Mouse (Mus musculus) liver, adult 2 months (tissue): ENCODE results near the gene Crtc1. TPM values are rescaled to one million over a fixed set of nuclear protein-coding genes. Genes with fewer than 3 reads are reported as not detected.

Experiments
- DNase-seq: peaks from one replicate; pipeline ENCODE4 v3.0.0-alpha.2; 2011; ENCODE audit warnings: low read depth, low spot score; ENCODE audit errors: extremely low read depth
- H3K27ac ChIP-seq: fragments of 200-500 bp; replicated peaks from 2 replicates; pipeline ENCODE4 v1.5.1; 2012; ENCODE audit warnings: low read depth, mild to moderate bottlenecking, control low read depth, inconsistent platforms, low read length; ENCODE audit not compliant: insufficient read depth
- H3K27me3 ChIP-seq: fragments of 200-500 bp; 2 replicates; pipeline ENCODE4 v1.6.1; 2012; ENCODE audit warnings: mild to moderate bottlenecking, moderate library complexity, low read length, inconsistent platforms; ENCODE audit not compliant: control insufficient read depth, insufficient read depth
- H3K36me3 ChIP-seq: fragments of 200-500 bp; 2 replicates; pipeline ENCODE4 v1.6.1; 2012; ENCODE audit warnings: low read length, inconsistent platforms; ENCODE audit not compliant: control insufficient read depth, insufficient read depth
- H3K4me1 ChIP-seq: fragments of 200-500 bp; 2 replicates; pipeline ENCODE4 v1.6.1; 2011; ENCODE audit warnings: low read length; ENCODE audit not compliant: control insufficient read depth, insufficient read depth
- H3K4me3 ChIP-seq: fragments of 200-500 bp; 2 replicates; pipeline ENCODE4 v1.5.1; 2011; ENCODE audit warnings: low read depth, mild to moderate bottlenecking, control low read depth, low read length, moderate library complexity; ENCODE audit not compliant: insufficient read depth
- H3K79me2 ChIP-seq: fragments of 200-500 bp; 2 replicates; pipeline ENCODE4 v1.6.1; 2012; ENCODE audit warnings: inconsistent platforms, mild to moderate bottlenecking, low read length, moderate library complexity; ENCODE audit not compliant: control insufficient read depth, insufficient read depth
- H3K9ac ChIP-seq: fragments of 200-500 bp; 2 replicates; pipeline ENCODE4 v1.6.1; 2012; ENCODE audit warnings: low read depth, mild to moderate bottlenecking, control low read depth, inconsistent platforms, low read length
- CTCF ChIP-seq: fragments of 200-500 bp; IDR thresholded peaks from 2 replicates; pipeline ENCODE4 v1.5.1; 2011; ENCODE audit warnings: low read depth, low read length, control low read depth
- POLR2A ChIP-seq: fragments of 200-500 bp; IDR thresholded peaks from 2 replicates; pipeline ENCODE4 v1.6.1; 2011; ENCODE audit warnings: low read length, control low read depth; ENCODE audit not compliant: insufficient read depth; ENCODE audit errors: extremely low read depth
- WGBS: fragments of 180-500 bp; shearing (Covaris S2); methylation state at CpG from one replicate; pipeline ENCODE4 v1.1.7; 2018; 5-methylcytosine and 5-hydroxymethylcytosine counted together
- polyA plus RNA-seq: library from polyadenylated mRNA; depleted of rRNA; stranded (reverse); fragments of >200 nt; gene quantifications from 2 replicates; pipeline ENCODE4 v1.2.3, GENCODE M21; 2012; rRNA removed
- total RNA-seq: library from RNA; depleted of rRNA; stranded (reverse); fragments of >200 nt; gene quantifications from 2 replicates; pipeline ENCODE4 v1.2.3, GENCODE M21; 2014; rRNA removed

The Crtc1 gene
- total RNA-seq (1.2 and 1.9 TPM in 2 replicates), polyA plus RNA-seq (6.9 and 8.2 TPM in 2 replicates)

DNA sequence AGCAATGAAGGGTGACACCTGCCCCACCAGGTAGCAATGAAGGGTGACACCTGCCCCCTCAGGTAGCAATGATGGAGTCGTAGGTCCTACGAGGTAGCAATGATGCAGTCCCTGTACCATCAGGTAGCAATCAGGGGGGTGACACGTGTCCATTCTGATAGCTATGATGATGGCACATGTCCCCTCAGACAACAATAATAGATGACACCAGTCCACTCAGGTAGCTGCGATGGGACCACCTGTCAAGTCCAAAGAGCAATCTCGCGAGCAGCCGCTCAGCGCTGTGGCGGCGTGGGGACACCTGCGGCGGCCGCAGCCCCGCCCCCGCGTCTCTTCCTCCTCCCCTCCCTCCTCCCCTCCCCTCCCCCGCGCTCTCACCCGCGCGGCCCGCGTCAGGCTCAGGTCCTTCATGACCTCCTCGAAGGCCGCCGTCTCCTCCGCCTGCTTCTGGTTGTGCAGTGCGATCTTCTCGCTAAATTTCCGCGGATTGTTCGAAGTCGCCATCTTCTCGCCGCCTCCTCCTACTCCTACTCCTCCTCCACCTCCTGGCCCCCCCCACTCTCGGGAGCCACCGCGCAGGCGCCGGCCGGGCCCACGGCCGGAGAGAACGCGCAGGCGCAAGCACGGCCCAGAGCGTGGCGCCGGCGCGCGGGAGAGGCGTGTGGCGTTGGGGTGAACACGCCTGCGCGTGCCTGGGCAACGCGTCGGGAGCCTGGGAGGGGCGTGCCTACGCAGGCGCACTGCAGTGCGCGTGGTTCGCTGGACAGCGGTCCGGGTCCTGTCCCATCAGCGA, at the start of gene Crtc1:
TSS of gene Crtc1 (minus strand) at position 525 of the 793 bp plus-strand sequence.
- Histone ChIP-seq H3K9ac (peak within 1 kb of the TSS; percentile 78), H3K79me2 (peaks cover 19% of the 10 kb centered on the region), H3K4me3 (peak within 1 kb of the TSS; percentile 85), H3K36me3 (no peaks in the 10 kb centered on the region), H3K4me1 (peaks cover 5% of the 10 kb centered on the region), H3K27ac (peak within 1 kb of the TSS; percentile 57), H3K27me3 (no peaks in the 10 kb centered on the region)
- DNase-seq: peak; percentile 79
- TF ChIP-seq CTCF (no peak), POLR2A (0 out of 2 replicates have a peak, but pooled peaks have one; percentile 29)
- under 1% methylated on average over 61 of the region's 70 CpGs for WGBS

DNA sequence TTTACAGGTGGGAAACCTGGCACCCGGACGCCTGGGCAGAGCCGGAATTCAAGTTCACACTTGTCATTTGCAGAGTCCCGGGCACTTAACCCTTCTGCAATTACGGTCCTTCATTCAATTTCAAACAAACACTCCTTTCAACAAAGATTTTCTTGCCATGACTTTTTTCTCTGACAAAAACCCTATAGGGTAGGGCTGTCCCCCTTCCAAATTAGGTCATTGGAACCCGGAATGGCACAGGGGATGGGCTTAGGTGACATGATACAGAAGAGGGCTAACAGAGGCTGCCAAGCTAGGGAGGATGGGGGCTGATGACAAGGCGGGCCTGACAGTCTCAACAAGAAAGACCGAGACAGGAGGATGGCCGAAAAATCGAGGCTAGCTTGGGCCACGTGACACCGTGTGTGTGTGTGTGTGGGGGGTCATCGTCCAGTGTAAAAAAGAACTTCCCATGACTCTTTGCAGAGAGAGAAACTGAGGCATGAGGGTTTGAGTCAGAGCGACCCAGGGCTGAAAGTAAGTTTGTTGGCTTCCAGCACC, 49.6 kb upstream of the Crtc1 start:
- Histone ChIP-seq H3K79me2 (no peaks in the 10 kb centered on the region), H3K4me3 (no peak overlapping the region), H3K4me1 (peaks cover 3% of the 10 kb centered on the region), H3K36me3 (no peaks in the 10 kb centered on the region), H3K27ac (no peak overlapping the region), H3K9ac (no peak overlapping the region), H3K27me3 (peaks cover 35% of the 10 kb centered on the region)
- WGBS: 10% methylated on average over 14 of the region's 14 CpGs
- TF ChIP-seq POLR2A (no peak), CTCF (no peak)
- DNase-seq: no peak

DNA sequence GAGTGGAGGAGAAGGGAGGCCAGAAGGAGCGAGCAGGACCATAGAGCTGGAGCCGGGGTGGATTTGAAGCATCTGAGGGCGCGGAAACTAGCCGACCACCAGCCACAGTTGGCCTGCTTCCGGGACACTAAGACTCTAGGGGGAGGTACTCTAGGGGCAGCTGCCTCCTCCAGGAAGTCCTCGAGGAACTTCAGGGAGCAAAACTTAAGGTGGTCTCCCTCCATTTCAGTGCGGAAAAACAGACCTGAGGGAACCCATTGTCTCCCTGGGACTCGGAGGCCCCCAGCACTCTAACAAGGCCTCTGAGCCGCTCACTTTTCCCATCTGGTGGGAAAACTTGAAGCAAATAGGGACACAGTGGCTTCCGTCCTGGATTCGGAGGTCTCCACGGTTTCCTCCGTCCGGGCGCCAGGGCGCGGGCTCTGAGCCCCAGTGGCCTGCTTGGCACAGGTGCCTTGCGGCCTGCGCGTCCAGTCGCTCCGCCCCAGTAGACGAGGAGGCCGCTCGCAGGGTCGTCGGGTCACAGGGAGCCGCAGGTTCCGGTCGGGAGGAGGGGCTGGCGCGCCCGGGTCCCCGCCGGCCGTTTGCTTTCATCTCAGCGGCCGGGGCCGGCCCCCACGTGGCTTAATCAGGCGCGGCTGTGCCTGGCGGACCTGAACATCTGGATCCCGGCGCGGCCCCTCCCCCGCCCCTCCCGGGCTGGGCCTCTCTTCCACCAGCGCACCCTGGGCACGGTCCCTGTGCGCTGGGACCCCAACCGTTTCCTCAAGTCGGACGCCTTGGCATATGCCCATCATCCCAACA, 48.8 kb upstream of the Crtc1 start:
- peak; percentile 39 for DNase-seq
- Histone ChIP-seq H3K4me3 (peak overlapping the region; percentile 8; the same call in 1 of the 2 replicates), H3K27me3 (peaks cover 29% of the 10 kb centered on the region), H3K27ac (no peak overlapping the region), H3K4me1 (peaks cover 3% of the 10 kb centered on the region), H3K36me3 (no peaks in the 10 kb centered on the region), H3K9ac (peak overlapping the region; percentile 21; the same call in 1 of the 2 replicates), H3K79me2 (no peaks in the 10 kb centered on the region)
- WGBS: 7% methylated on average over 55 of the region's 55 CpGs
- TF ChIP-seq CTCF: no peak

DNA sequence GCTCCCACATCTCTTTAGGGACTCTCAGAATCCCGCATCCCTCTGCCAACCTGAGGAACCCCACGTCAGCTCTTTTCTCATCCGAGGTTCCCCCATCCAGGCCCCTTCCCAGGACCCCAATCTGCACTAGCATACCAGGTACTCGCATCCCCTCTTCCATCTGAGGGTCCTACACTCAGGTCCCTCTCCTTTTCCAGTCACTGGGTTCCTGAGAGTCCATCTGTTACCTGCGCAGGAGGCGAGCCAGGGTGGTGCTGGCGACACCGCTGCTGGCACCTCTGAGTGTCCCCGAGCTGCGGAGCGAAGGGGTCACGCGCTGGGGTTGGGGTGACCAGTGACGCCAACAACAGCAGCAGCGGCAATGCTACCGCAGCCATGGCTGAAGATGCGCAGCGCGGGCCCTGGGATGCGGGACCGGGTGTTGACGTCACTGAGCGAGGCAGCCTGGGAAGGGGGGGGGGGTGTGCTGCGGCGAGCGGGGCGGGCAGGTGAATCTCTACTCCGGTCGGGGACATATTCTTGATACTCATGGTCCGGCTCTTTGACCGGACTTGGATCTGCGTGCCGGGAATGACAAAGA, 47.7 kb upstream of the Crtc1 start, which contains the start of gene Tmem59l:
TSS of gene Tmem59l (minus strand) at position 418 of the 580 bp plus-strand sequence.
- DNase-seq: no peak
- Histone ChIP-seq H3K4me3 (peak within 1 kb of the TSS; percentile 8; the same call in 1 of the 2 replicates), H3K9ac (no peak within 1 kb of the TSS), H3K27me3 (peaks cover 22% of the 10 kb centered on the region), H3K27ac (no peak within 1 kb of the TSS), H3K79me2 (no peaks in the 10 kb centered on the region), H3K4me1 (peaks cover 3% of the 10 kb centered on the region), H3K36me3 (no peaks in the 10 kb centered on the region)
- 21% methylated on average over 33 of the region's 33 CpGs for WGBS
- no peak for TF ChIP-seq CTCF
- no peak for TF ChIP-seq POLR2A

DNA sequence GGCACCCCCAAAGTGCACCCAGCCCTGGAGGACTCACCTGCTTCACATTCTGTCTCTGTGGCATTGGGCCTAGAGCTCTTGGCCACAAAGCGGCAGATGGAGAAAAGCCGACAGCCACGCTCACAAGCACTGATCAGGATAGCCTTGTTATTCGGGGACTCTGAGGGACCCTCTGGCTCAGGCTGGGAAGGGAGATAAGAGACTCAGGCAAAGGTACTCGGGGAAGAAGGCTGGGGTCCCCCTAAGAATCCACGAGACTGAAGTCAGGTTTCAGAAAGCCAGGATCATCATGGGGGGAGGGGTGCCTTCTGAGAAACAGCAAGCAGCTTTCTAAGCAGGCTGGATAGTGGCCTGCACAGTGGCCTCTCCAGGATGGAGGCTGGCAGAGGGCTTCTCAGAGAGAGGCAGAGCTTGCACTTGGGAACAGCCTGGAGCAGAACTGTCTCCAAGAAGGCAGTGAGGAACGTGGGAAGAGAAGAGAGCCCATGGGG, 46.9 kb upstream of the Crtc1 start:
- Histone ChIP-seq H3K9ac (no peak overlapping the region), H3K79me2 (no peaks in the 10 kb centered on the region), H3K4me3 (no peak overlapping the region), H3K27me3 (peaks cover 22% of the 10 kb centered on the region), H3K36me3 (no peaks in the 10 kb centered on the region), H3K27ac (no peak overlapping the region), H3K4me1 (peaks cover 3% of the 10 kb centered on the region)
- no peak for DNase-seq
- TF ChIP-seq CTCF (no peak), POLR2A (no peak)
- 73% methylated on average over 7 of the region's 7 CpGs for WGBS
